Mouse (Mus musculus) hematopoietic stem cell, adult 5-6 weeks (primary cell): ENCODE results near the gene 3110009E18Rik. TPM values are rescaled to one million over a fixed set of nuclear protein-coding genes. Genes with fewer than 3 reads are reported as not detected.

Experiments used
- ATAC-seq, 2 experiments: fragments of 125-278 bp in 1 of 2; replicated peaks in 1 of 2; 2 replicates each; pipeline ENCODE4 v1.8.0; 2016 to 2017; ENCODE audit warnings: inconsistent platforms in 2 of 2, mild to moderate bottlenecking in 2 of 2, moderate number of reproducible peaks in 2 of 2, low read depth in 1 of 2, moderate TSS enrichment in 1 of 2; ENCODE audit not compliant: low FRiP score in 2 of 2, poor library complexity in 2 of 2, severe bottlenecking in 2 of 2, insufficient read depth in 1 of 2, low TSS enrichment in 1 of 2
- total RNA-seq: library from RNA; stranded (forward); fragments of 172-1452, 232-1000 nt; gene quantifications from 2 replicates; pipeline ENCODE4 v1.2.3, GENCODE M21; 2017

Gene 3110009E18Rik
- total RNA-seq, 1 experiment from 2014 or later, result 11.3 TPM

GRCm38 (mm10) chr1:120204834-120205233 lies 83.8 kb downstream of the 3110009E18Rik start:
- ATAC-seq, result no peak

DNA sequence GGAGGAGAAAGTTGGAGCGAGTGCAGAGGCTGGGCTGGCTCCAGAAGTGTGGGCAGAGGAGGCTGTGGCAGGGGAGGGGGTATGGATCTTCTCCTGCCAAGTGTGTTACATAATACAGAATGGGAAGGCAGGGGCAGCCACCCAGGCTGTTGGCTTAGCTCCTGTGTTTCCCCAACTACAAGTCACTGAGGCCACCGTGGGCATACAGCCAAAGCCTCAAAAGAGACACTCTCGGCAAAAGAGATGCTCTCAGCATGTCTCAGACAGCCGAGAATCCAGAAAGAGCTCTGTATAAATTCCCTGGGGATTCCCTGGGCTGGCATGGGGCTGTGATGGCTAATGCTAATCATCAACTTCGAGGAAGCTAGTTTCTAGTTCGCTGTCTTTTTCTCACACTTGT lies 86.6 kb downstream of the 3110009E18Rik start:
- ATAC-seq, result no peak

- ATAC-seq, result no peak
Observed at GRCm38 (mm10) chr1:120208502-120209230, 87.7 kb downstream of the 3110009E18Rik start.

GRCm38 (mm10) chr1:120220841-120221240 lies 99.9 kb downstream of the 3110009E18Rik start:
- no peak for ATAC-seq

GRCm38 (mm10) chr1:120221285-120221684 lies 100.3 kb downstream of the 3110009E18Rik start:
- ATAC-seq, result no peak

DNA sequence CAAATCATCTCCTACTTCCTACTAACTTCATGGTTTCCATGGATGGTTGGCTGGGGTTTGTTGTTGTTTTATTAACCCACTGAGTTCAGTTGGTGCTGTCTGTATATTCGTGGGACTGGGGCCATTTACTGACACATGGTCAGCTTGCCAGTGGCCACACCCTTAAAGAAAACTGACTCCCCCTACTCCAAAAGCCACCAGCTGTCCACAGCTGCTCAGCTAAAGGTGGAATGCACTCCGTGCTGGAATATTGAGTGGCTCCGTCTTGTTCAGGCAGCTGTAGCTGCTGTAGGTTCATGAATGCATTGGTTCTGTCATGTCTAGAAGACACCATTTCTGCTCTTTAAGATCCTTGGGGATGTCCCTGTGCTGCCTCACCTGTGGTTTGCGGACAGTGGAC lies 102.6 kb downstream of the 3110009E18Rik start:
- no peak for ATAC-seq

- no peak for ATAC-seq
Observed at GRCm38 (mm10) chr1:120229723-120230471, 108.9 kb downstream of the 3110009E18Rik start.

DNA sequence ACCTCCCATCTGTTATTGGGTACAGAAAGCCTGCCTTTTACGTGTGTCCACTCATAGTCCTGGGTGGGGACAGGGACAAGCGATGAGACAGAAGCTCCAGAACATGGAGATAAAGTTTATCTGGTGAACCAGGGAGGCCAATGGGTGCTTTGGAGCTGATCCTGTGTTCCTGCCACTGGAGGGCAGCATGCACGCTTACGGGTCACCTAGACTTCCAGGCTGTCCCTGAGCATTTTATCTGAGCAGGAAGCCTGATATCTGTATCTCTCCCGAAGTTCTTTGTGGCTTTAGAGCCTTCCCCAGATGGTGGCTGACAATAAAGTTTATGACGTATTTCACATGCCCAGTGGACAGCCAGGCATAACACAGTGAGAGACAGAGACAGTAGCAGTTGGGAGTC lies 110.3 kb downstream of the 3110009E18Rik start:
- peak in 1 of 2 experiments; percentile 75; a peak in 3 of 4 replicates for ATAC-seq

DNA sequence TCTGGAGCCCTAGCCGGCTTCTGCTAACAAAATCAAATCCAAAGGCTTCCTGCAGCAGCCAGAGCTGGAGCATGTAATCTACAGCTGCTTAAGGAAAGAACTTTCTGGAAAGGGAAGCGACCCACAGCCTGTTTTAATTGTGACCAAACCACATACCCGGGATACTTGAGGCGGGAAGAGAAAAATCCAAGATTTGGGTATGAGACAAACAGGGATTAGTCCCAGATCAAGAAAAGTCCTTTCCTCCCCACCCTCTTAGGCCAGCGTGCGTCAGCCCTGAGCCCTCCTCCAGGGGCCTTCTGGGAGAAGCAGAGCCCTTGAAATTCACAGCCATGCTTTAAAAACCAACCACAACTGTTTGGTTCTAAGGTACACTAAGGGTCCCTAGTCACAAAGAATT lies 111.2 kb downstream of the 3110009E18Rik start:
- ATAC-seq, result no peak

DNA sequence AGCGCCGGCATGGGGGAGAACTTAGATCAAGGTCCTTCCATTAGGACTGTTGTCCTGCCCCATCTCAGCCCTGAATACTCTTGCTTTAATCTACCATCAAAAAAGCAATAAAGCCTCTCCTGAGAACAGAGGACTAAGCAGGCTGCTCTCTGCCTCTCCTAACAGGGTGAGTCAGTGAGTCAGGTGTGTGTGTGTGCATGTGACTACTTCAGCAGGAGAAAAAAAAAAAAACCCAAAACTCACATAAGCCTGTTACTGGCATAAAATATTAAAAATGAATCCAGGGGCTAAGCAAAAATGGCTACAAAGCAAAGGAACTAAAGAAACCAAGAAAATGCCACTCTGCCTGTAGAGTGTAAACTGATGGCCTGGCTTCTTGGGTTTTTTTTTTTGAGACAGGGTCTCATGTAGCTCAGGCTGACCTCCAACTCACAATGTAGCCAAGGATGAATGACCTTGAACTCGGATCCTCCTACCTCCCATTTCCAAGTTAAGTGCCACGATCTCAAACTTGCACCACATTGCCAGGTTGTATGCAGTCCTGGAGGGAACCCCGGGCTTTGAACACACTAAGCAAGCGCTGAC lies 114.7 kb downstream of the 3110009E18Rik start:
- ATAC-seq, result no peak

DNA sequence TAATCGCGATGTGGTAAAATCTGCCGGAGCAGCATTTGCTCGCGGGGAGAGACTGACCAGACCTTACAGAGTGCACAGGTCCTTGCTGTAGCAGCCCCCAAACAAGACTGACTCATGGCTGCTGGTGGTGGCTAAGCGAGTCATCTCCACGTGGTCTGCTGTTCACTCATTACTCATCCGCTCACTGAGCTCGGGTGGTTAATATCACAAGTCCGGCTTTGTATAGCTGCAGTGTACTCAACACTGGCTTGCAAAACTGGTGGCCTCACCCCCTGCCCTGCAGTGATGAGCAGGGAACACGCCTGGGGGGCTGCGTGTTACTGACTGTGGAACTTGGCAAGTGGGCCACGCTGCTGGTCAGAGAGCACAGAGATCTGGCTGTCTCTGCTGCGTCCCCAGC lies 115.4 kb downstream of the 3110009E18Rik start:
- no peak for ATAC-seq

DNA sequence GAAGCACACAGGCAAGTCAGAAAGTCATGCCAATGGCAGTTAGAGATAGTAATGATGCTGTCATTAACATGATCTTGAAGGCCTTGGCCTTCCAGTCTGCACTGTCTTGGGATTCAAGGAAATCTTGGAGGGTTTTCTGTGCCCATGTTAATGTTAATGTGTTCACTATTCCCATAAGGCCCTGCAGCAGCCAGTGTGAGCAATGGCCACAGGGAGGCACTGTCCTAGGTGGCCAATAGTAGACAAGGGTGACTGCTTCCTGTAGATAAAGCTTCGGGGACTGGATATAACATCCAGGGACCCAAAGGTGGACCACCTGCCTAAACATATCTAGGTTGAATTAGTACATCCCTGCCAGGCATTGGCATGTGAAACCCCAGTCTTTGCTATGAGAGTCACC lies 116.1 kb downstream of the 3110009E18Rik start:
- ATAC-seq, result no peak

Other genes with a start within 250 kb of the 3110009E18Rik start
- 5.2 and 6.1 TPM in 2 replicates for gene Tmem177, start 208.0 kb upstream of the 3110009E18Rik start, total RNA-seq
- not detected in 2 replicates for gene Cfap221, start 124.0 kb upstream of the 3110009E18Rik start, total RNA-seq
- gene Sctr, start 114.3 kb upstream of the 3110009E18Rik start, total RNA-seq, result not detected in 2 replicates
- gene Tmem37, start 47.1 kb upstream of the 3110009E18Rik start, total RNA-seq, result 0.25 and 2.6 TPM in 2 replicates
- 156 and 161 TPM in 2 replicates for gene Dbi, start 109 bp upstream of the 3110009E18Rik start, total RNA-seq
- gene Steap3, start 151.5 kb downstream of the 3110009E18Rik start, total RNA-seq, result 6.1 and 8.1 TPM in 2 replicates
- gene C1ql2, start 219.4 kb downstream of the 3110009E18Rik start, total RNA-seq, result not detected in 2 replicates